ENCODE assay signal across 9 mouse cellular contexts in genomic region chr3:68794380-68795014, GRCm38 (mm10).
A peak's percentile ranks its signal among the peaks of the same experiment; 100 is the strongest.
DNase-seq lines count a peak whose midpoint lies in the region; ATAC-seq and TF ChIP-seq lines count a peak whose summit lies in the region.
"Had no signal": no experiment of that assay in that cellular context is flagged by ENCODE, and none has a peak within 500 bp of the region (broad histone marks: within the 10 kb centered on the region; RNA-seq: fewer than 3 reads in every experiment).

No protein-coding gene starts in this region.

- no peak overlapping the region for H3K4me3 ChIP-seq in kidney, embryonic 16.5 days (ENCODE audit: low read length)
- no peak overlapping the region for H3K4me3 ChIP-seq in CH12.LX (replicated peaks in 1 of 3; ENCODE audit: low read depth in 2 of 3, low read length in 2 of 3, poor library complexity in 1 of 3)
- no peak overlapping the region for H3K4me3 ChIP-seq in forebrain, embryonic 15.5 days
- H3K4me3 ChIP-seq in midbrain, embryonic 11.5 days (ENCODE audit: low read depth, low read length): no peak overlapping the region

- ATAC-seq in kidney, embryonic 16.5 days (ENCODE audit: low FRiP score, low TSS enrichment): 0 out of 2 replicates have a peak, but pooled peaks have one; percentile 14
- peak; percentile 44; the same call in 1 of the 2 replicates for ATAC-seq in forebrain, embryonic 15.5 days (replicated peaks)
- no peak; the same call in 1 of the 2 replicates for ATAC-seq in midbrain, embryonic 11.5 days (ENCODE audit: low FRiP score)
- no peak for ATAC-seq in megakaryocyte-erythroid progenitor cell, adult 5-6 weeks (replicated peaks; ENCODE audit: low FRiP score, low TSS enrichment, poor library complexity, severe bottlenecking)

- H3K9ac ChIP-seq in kidney, embryonic 16.5 days (replicated peaks; ENCODE audit: low read length): no peak overlapping the region
- no peak overlapping the region for H3K9ac ChIP-seq in CH12.LX (ENCODE audit: insufficient read depth, low read depth)
- H3K9ac ChIP-seq in forebrain, embryonic 15.5 days (replicated peaks): no peak overlapping the region
- no peak overlapping the region for H3K9ac ChIP-seq in midbrain, embryonic 11.5 days (ENCODE audit: low read length)

- TF ChIP-seq POLR2A in CH12.LX (IDR thresholded peaks at IDR 0.05; ENCODE audit: low read depth, low read length): no peak

- no peaks in the 10 kb centered on the region for H3K36me3 ChIP-seq in kidney, embryonic 16.5 days (ENCODE audit: insufficient read depth, low read length)
- H3K36me3 ChIP-seq in CH12.LX (replicated peaks in 1 of 2; ENCODE audit: control insufficient read depth in 1 of 2, insufficient read depth in 1 of 2, low read length in 1 of 2): no peaks in the 10 kb centered on the region
- no peaks in the 10 kb centered on the region for H3K36me3 ChIP-seq in forebrain, embryonic 15.5 days
- H3K36me3 ChIP-seq in midbrain, embryonic 11.5 days (ENCODE audit: control insufficient read depth, insufficient read depth, low read length): no peaks in the 10 kb centered on the region

- H3K4me1 ChIP-seq in kidney, embryonic 16.5 days (ENCODE audit: insufficient read depth, low read length): peaks cover 9% of the 10 kb centered on the region; the same call in 1 of the 2 replicates
- peaks cover 2 to 16% of the 10 kb centered on the region in 2 experiments; a peak in 3 of 4 replicates for H3K4me1 ChIP-seq in CH12.LX (ENCODE audit: control insufficient read depth in 1 of 2, insufficient read depth in 2 of 2)
- H3K4me1 ChIP-seq in forebrain, embryonic 15.5 days: peaks cover 14% of the 10 kb centered on the region
- 0 out of 2 replicates have a peak, but pooled peaks cover 2% of the 10 kb centered on the region for H3K4me1 ChIP-seq in midbrain, embryonic 11.5 days (ENCODE audit: control insufficient read depth, insufficient read depth, low read length)

- WGBS in kidney, embryonic 16.5 days: 31% methylated on average over 4 of the region's 4 CpGs
- 34% methylated on average over 4 of the region's 4 CpGs for WGBS in forebrain, embryonic 15.5 days
- WGBS in midbrain, embryonic 11.5 days: 49% methylated on average over 4 of the region's 4 CpGs

- TF ChIP-seq EP300 in CH12.LX (IDR thresholded peaks at IDR 0.05; ENCODE audit: low read length): 0 out of 2 replicates have a peak, but pooled peaks have one; percentile 42

- dilution Hi-C loops in CH12.LX (cut with MboI; ENCODE audit: extremely low pct_ligation_motif_present, extremely low pct_unique_long_range_greater_than_20kb, low sequenced_read_pairs): no loop called here

- H3K79me2 ChIP-seq in CH12.LX (replicated peaks; ENCODE audit: control insufficient read depth, extremely low read depth, insufficient read depth, poor library complexity, severe bottlenecking): no peaks in the 10 kb centered on the region

- no peak for DNase-seq in kidney, postnatal 25 days
- DNase-seq in CH12.LX (ENCODE audit: extremely low read depth): peak; percentile 74
- DNase-seq in midbrain, embryonic 11.5 days (ENCODE audit: low spot score, missing footprints): peak; percentile 87
- no peak for DNase-seq in urinary bladder, adult 2 months (ENCODE audit: low spot score)
- no peak for DNase-seq in left cerebral cortex, postnatal 25 days (ENCODE audit: low spot score in 2 of 2)
- DNase-seq: gastrocnemius, postnatal 25 days had no signal

- no peak for TF ChIP-seq CTCF in CH12.LX (conservative IDR thresholded peaks at IDR 0.05 in 1 of 2, IDR thresholded peaks at IDR 0.05 in 1 of 2; ENCODE audit: low read depth in 2 of 2, low read length in 2 of 2)

- in situ Hi-C loops in CH12.LX (cut with MboI; ENCODE audit: low pct_ligation_motif_present, low pct_unique_long_range_greater_than_20kb, low sequenced_read_pairs): no loop called here

- no peak overlapping the region for H3K4me2 ChIP-seq in kidney, embryonic 16.5 days (replicated peaks; ENCODE audit: low read depth, low read length)
- H3K4me2 ChIP-seq in CH12.LX (ENCODE audit: insufficient read depth, low read depth, poor library complexity, severe bottlenecking): peak overlapping the region; percentile 65; the same call in 1 of the 2 replicates
- no peak overlapping the region for H3K4me2 ChIP-seq in forebrain, embryonic 15.5 days (replicated peaks)
- H3K4me2 ChIP-seq in midbrain, embryonic 11.5 days: no peak overlapping the region

- intact Hi-C loops in left cerebral cortex, postnatal 25 days (cut with DNase I): no loop called here

- H3K27ac ChIP-seq in kidney, embryonic 16.5 days (ENCODE audit: low read length): no peak overlapping the region
- no peak overlapping the region for H3K27ac ChIP-seq in CH12.LX (ENCODE audit: insufficient read depth, low read depth)
- peak overlapping the region; percentile 20; the same call in 1 of the 2 replicates for H3K27ac ChIP-seq in forebrain, embryonic 15.5 days (replicated peaks)
- H3K27ac ChIP-seq in midbrain, embryonic 11.5 days (ENCODE audit: low read depth, low read length): no peak overlapping the region

- TF ChIP-seq RAD21 in CH12.LX (IDR thresholded peaks at IDR 0.05; ENCODE audit: low read depth, low read length): no peak

- H3K9me3 ChIP-seq in kidney, embryonic 16.5 days (ENCODE audit: low read length): no peaks in the 10 kb centered on the region
- peaks cover 2% of the 10 kb centered on the region for H3K9me3 ChIP-seq in CH12.LX (replicated peaks; ENCODE audit: low read length)
- H3K9me3 ChIP-seq in forebrain, embryonic 15.5 days: no peaks in the 10 kb centered on the region
- no peaks in the 10 kb centered on the region for H3K9me3 ChIP-seq in midbrain, embryonic 11.5 days (ENCODE audit: control insufficient read depth, low read length)

- H3K27me3 ChIP-seq in kidney, embryonic 16.5 days (ENCODE audit: insufficient read depth, low read length): no peaks in the 10 kb centered on the region
- no peaks in the 10 kb centered on the region for H3K27me3 ChIP-seq in CH12.LX (replicated peaks)
- no peaks in the 10 kb centered on the region for H3K27me3 ChIP-seq in forebrain, embryonic 15.5 days
- no peaks in the 10 kb centered on the region for H3K27me3 ChIP-seq in midbrain, embryonic 11.5 days (ENCODE audit: control insufficient read depth, insufficient read depth, low read length)

TF ChIP-seq in CH12.LX, 34 proteins besides CTCF, POLR2A, EP300 and RAD21:
- TF ChIP-seq MAX (IDR thresholded peaks at IDR 0.05; ENCODE audit: low read length) (peak; percentile 56; the same call in 1 of the 2 replicates), MEF2A (IDR thresholded peaks at IDR 0.05; ENCODE audit: borderline replicate concordance, low read depth, low read length) (0 out of 2 replicates have a peak, but pooled peaks have one; percentile 14), SIN3A (IDR thresholded peaks at IDR 0.05; ENCODE audit: low read length) (0 out of 2 replicates have a peak, but pooled peaks have one; percentile 7), ZNF384 (IDR thresholded peaks at IDR 0.05; ENCODE audit: low read depth, low read length) (no peak), UBTF (IDR thresholded peaks at IDR 0.05; ENCODE audit: low read depth, low read length) (no peak), HCFC1 (IDR thresholded peaks at IDR 0.05; ENCODE audit: low read depth, low read length) (peak; percentile 79), ZKSCAN1 (IDR thresholded peaks at IDR 0.05; ENCODE audit: borderline replicate concordance, low read depth, low read length) (no peak), JUND (conservative IDR thresholded peaks at IDR 0.05; ENCODE audit: low read depth, low read length) (no peak), NELFE (IDR thresholded peaks at IDR 0.05; ENCODE audit: low read depth, low read length) (no peak), RCOR1 (conservative IDR thresholded peaks at IDR 0.05; ENCODE audit: low read depth, low read length) (no peak), SMC3 (IDR thresholded peaks at IDR 0.05; ENCODE audit: low read depth, low read length) (no peak), ETS1 (conservative IDR thresholded peaks at IDR 0.05; ENCODE audit: low read depth, low read length) (no peak), MAFK (IDR thresholded peaks at IDR 0.05; ENCODE audit: insufficient replicate concordance, low read length) (0 out of 2 replicates have a peak, but pooled peaks have one; percentile 8), POLR2AphosphoS2 (IDR thresholded peaks at IDR 0.05; ENCODE audit: low read depth, low read length) (no peak), USF1 (IDR thresholded peaks at IDR 0.05; ENCODE audit: low read depth, low read length) (no peak), TCF12 (IDR thresholded peaks at IDR 0.05; ENCODE audit: low read depth, low read length) (no peak), ELF1 (IDR thresholded peaks at IDR 0.05; ENCODE audit: low read depth, low read length) (peak; percentile 98), MYC (IDR thresholded peaks at IDR 0.05; ENCODE audit: low read depth, low read length) (no peak), USF2 (conservative IDR thresholded peaks at IDR 0.05; ENCODE audit: low read depth, low read length) (no peak), JUN (IDR thresholded peaks at IDR 0.05; ENCODE audit: insufficient read depth, low read depth, low read length) (no peak), MXI1 (IDR thresholded peaks at IDR 0.05; ENCODE audit: low read depth, low read length) (no peak), KAT2A (IDR thresholded peaks at IDR 0.05; ENCODE audit: insufficient replicate concordance, low read length) (no peak), ZMIZ1 (IDR thresholded peaks at IDR 0.05; ENCODE audit: low read depth, low read length) (no peak), PAX5 (IDR thresholded peaks at IDR 0.05; ENCODE audit: low read length) (no peak), E2F4 (IDR thresholded peaks at IDR 0.05; ENCODE audit: insufficient replicate concordance, low read depth, low read length) (no peak), ZC3H11A (IDR thresholded peaks at IDR 0.05; ENCODE audit: low read depth, low read length) (no peak), BHLHE40 (IDR thresholded peaks at IDR 0.05; ENCODE audit: low read depth, low read length) (no peak), IRF4 (IDR thresholded peaks at IDR 0.05; ENCODE audit: low read depth, low read length) (peak; percentile 51; the same call in 1 of the 2 replicates), MAZ (IDR thresholded peaks at IDR 0.05; ENCODE audit: low read depth, low read length) (no peak), CHD2 (IDR thresholded peaks at IDR 0.05; ENCODE audit: low read length) (0 out of 2 replicates have a peak, but pooled peaks have one; percentile 26), CHD1 (IDR thresholded peaks at IDR 0.05; ENCODE audit: low read depth, low read length) (no peak), TBP (conservative IDR thresholded peaks at IDR 0.05; ENCODE audit: low read depth, low read length) (no peak), GABPA (IDR thresholded peaks at IDR 0.05; ENCODE audit: insufficient replicate concordance, low read depth, low read length) (no peak), NRF1 (IDR thresholded peaks at IDR 0.05; ENCODE audit: low read depth, low read length) (no peak)

Comparison
In these comparisons a context has a peak if more than half of its experiments do, and no peak if none do; other contexts are left out.
1. ATAC-seq: peak in kidney, embryonic 16.5 days (single experiment) and forebrain, embryonic 15.5 days (single experiment); none in midbrain, embryonic 11.5 days (single experiment) and megakaryocyte-erythroid progenitor cell, adult 5-6 weeks (single experiment).
2. DNase-seq: peak in CH12.LX (single experiment) and midbrain, embryonic 11.5 days (single experiment); none in kidney, postnatal 25 days (0 of 2), urinary bladder, adult 2 months (single experiment) and left cerebral cortex, postnatal 25 days (0 of 2).